Mouse (Mus musculus) ES-E14 (cell line): ENCODE results near the gene Smoc2.

Source experiments
- CHD2 ChIP-seq: IDR thresholded peaks from 2 replicates; pipeline ENCODE4 v1.6.1; 2014; ENCODE audit warnings: mild to moderate bottlenecking, low read depth, low read length, inconsistent platforms
- HCFC1 ChIP-seq: IDR thresholded peaks from 2 replicates; pipeline ENCODE4 v1.6.1; 2012; ENCODE audit warnings: low read length, inconsistent platforms, borderline replicate concordance; ENCODE audit not compliant: insufficient read depth
- ZNF384 ChIP-seq: IDR thresholded peaks from 2 replicates; pipeline ENCODE4 v1.6.1; 2012; ENCODE audit warnings: low read depth, low read length, inconsistent platforms

DNA sequence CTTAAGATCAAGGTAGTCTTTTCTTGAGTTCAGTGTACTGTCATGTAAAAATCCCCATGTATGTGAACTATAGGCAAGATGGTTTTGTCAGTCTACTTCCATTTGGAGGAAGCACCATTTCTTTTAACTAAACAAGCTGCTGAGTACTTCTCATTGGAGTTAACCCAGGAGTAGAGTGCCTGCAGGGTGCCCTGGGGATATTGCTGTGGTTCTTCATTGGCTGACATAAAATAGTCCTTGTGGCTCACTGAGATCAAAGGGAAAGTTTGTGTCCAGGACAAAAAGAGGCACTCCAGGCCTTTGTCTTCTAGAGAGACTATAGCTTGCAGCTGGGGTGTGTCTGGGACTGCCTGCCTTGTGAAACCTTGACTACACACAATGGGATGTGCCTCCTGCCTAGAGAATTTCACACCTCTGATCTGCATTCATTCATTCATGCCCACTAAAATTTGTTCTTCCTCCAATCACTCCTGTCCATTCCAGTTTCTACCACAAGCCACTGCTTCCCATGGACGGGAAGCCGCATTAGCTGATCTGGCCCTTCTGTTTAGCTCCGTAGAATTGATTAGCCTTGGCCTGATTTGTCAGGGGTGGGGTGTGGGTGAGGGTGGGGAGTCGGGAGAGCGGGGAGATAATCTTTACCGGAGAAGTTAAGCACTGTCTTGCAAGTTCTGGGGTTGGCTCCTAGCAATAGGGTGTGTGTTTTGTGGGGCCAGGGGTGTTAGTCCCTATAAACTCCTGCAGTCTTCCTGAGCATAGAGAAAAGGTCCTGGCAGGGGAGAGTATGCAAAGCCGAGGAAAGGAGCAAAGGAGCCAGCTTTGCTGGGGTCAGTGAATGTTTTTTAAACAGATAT lies 22.4 kb downstream of the Smoc2 start:
- TF ChIP-seq ZNF384 (no peak), CHD2 (no peak), HCFC1 (no peak)
